Mouse (Mus musculus): ENCODE measurements around the gene Olfr1532-ps1. TPM values are rescaled to one million over a fixed set of nuclear protein-coding genes. Genes with fewer than 3 reads are reported as not detected.

Gene Olfr1532-ps1
- not detected in 2 replicates for polyA plus RNA-seq (2015; fragmentation: Nextera tagmentation; extraction: Ambion mirVana)

GRCm38 (mm10) chr7:106907676-106908075 lies at the start of gene Olfr1532-ps1:
Gene Olfr1532-ps1 (plus strand): TSS chr7:106908001.

DNA sequence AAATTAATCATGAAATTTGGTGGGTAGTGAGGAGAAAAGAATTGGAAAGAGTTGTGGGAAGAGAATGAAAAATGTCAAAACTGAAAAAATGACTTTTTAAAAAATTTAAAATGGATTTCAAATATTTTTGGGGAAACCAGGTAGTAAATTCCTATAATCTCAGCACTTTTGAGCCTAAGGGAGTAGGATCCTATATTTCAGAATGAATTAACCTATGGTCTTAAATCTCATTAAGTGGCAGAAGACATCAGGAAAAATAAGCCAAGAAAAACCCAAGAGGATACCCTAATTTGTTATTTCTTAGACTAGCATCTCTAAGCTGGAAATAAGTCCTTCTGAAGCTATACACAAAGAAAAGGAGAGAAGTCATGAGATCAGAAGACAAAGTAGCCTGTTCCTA lies 44.9 kb upstream of the Olfr1532-ps1 start, which contains the start of gene Olfr704:
Gene Olfr704, plus strand, starts transcription at position 301 of the 400 bp plus-strand sequence.

GRCm38 (mm10) chr7:106876791-106877190 lies 31.0 kb upstream of the Olfr1532-ps1 start, which contains the start of gene Olfr705:
Gene Olfr705 (minus strand): TSS chr7:106876891.

DNA sequence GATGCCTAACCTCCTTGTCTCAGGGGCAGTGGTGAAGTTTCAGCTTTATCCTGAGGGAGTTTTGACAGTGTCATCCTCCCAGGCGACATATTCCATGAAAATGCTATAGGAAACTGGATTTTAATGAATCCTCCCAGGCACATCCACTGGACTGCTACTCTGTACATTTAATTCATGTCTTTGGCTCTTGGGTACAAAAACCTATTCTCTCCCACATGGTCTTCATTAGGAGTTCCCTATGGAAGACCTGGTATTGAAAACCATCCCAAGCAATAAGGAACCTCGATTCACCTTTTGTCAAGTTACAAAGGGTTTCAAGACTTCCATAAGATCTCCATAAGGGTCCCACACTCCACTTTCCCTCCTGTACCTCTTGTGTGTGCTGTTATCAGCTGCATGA lies 19.7 kb upstream of the Olfr1532-ps1 start, which contains the start of gene Olfr706:
Gene Olfr706, minus strand, starts transcription at position 101 of the 400 bp plus-strand sequence.

GRCm38 (mm10) chr7:106901141-106901540 lies 6.7 kb upstream of the Olfr1532-ps1 start, which contains the start of gene Olfr707:
Gene Olfr707 (minus strand): TSS chr7:106901241.

GRCm38 (mm10) chr7:106932119-106932518 lies 24.3 kb downstream of the Olfr1532-ps1 start, which contains the start of gene Olfr709-ps1:
Gene Olfr709-ps1 (minus strand): TSS chr7:106932219.

DNA sequence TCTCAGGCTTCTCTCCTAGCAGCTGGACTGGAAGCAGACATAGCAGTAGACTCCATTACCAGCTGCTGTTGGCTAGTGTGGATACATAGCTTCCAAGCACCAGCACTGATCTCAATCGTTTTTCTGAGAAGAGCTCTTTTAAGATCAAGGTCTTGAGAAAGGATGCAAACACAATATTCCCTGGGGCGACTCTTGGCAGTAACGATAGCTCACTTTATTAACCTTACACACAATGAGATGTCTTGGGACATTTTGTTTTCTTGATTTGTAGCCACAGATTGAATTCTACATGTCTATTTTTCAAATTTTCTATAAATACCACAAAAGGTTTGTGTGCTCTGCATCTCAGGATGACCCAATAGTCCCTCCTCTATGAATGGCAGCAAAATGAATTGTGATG lies 40.4 kb downstream of the Olfr1532-ps1 start, which contains the start of gene Olfr710:
Gene Olfr710, minus strand, starts transcription at position 101 of the 400 bp plus-strand sequence.

DNA sequence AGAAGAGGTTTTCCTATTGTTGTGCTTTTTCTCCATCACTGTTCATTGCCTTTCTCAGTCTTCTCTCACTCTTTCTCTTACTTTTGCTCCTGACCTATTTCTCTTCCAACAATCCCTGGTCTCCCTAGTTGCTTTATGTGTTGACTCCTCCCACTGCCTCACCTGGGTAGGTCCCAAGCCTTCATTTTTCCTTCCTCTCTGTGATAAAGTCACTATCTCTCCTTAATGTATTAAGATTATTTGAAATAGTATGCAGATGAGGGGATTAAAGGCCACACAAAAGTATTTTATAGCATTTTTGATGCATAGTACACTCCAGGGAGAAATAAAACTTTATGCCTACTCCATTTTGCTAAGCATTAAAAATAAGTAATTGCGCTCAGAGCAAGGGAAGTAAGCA lies 56.0 kb downstream of the Olfr1532-ps1 start, which contains the start of gene Olfr6:
Gene Olfr6, minus strand, starts transcription at position 101 of the 400 bp plus-strand sequence.

Other genes starting within 250 kb of the Olfr1532-ps1 start
- not detected in 2 replicates for gene Olfr693, start 227.4 kb upstream of the Olfr1532-ps1 start, polyA plus RNA-seq (2015; fragmentation: Nextera tagmentation; extraction: Ambion mirVana)
- not detected in 2 replicates for gene Olfr694, start 216.2 kb upstream of the Olfr1532-ps1 start, polyA plus RNA-seq (2015; fragmentation: Nextera tagmentation; extraction: Ambion mirVana)
- not detected in 2 replicates for gene Olfr695, start 191.6 kb upstream of the Olfr1532-ps1 start, polyA plus RNA-seq (2015; fragmentation: Nextera tagmentation; extraction: Ambion mirVana)
- gene Olfr697, start 165.6 kb upstream of the Olfr1532-ps1 start, polyA plus RNA-seq (2015; fragmentation: Nextera tagmentation; extraction: Ambion mirVana), result not detected in 2 replicates
- not detected in 2 replicates for gene Olfr698, start 152.6 kb upstream of the Olfr1532-ps1 start, polyA plus RNA-seq (2015; fragmentation: Nextera tagmentation; extraction: Ambion mirVana)
- gene Olfr699, start 114.8 kb upstream of the Olfr1532-ps1 start, polyA plus RNA-seq (2015; fragmentation: Nextera tagmentation; extraction: Ambion mirVana), result not detected in 2 replicates
- gene Olfr700, start 99.2 kb upstream of the Olfr1532-ps1 start, polyA plus RNA-seq (2015; fragmentation: Nextera tagmentation; extraction: Ambion mirVana), result not detected in 2 replicates
- gene Olfr701, start 93.9 kb upstream of the Olfr1532-ps1 start, polyA plus RNA-seq (2015; fragmentation: Nextera tagmentation; extraction: Ambion mirVana), result not detected in 2 replicates
- gene Olfr702, start 74.1 kb upstream of the Olfr1532-ps1 start, polyA plus RNA-seq (2015; fragmentation: Nextera tagmentation; extraction: Ambion mirVana), result not detected in 2 replicates
- not detected in 2 replicates for gene Olfr703, start 64.6 kb upstream of the Olfr1532-ps1 start, polyA plus RNA-seq (2015; fragmentation: Nextera tagmentation; extraction: Ambion mirVana)
- gene Olfr704, start 44.8 kb upstream of the Olfr1532-ps1 start, polyA plus RNA-seq (2015; fragmentation: Nextera tagmentation; extraction: Ambion mirVana), result not detected in 2 replicates
- not detected in 2 replicates for gene Olfr705, start 31.1 kb upstream of the Olfr1532-ps1 start, polyA plus RNA-seq (2015; fragmentation: Nextera tagmentation; extraction: Ambion mirVana)
- not detected in 2 replicates for gene Olfr706, start 19.8 kb upstream of the Olfr1532-ps1 start, polyA plus RNA-seq (2015; fragmentation: Nextera tagmentation; extraction: Ambion mirVana)
- not detected in 2 replicates for gene Olfr707, start 6.8 kb upstream of the Olfr1532-ps1 start, polyA plus RNA-seq (2015; fragmentation: Nextera tagmentation; extraction: Ambion mirVana)
- not detected in 2 replicates for gene Olfr709-ps1, start 24.2 kb downstream of the Olfr1532-ps1 start, polyA plus RNA-seq (2015; fragmentation: Nextera tagmentation; extraction: Ambion mirVana)
- gene Olfr710, start 40.3 kb downstream of the Olfr1532-ps1 start, polyA plus RNA-seq (2015; fragmentation: Nextera tagmentation; extraction: Ambion mirVana), result not detected in 2 replicates
- gene Olfr6, start 55.9 kb downstream of the Olfr1532-ps1 start, polyA plus RNA-seq (2015; fragmentation: Nextera tagmentation; extraction: Ambion mirVana), result not detected in 2 replicates
- gene Olfr711, start 67.5 kb downstream of the Olfr1532-ps1 start, polyA plus RNA-seq (2015; fragmentation: Nextera tagmentation; extraction: Ambion mirVana), result not detected in 2 replicates
- not detected in 2 replicates for gene Olfr2, start 98.1 kb downstream of the Olfr1532-ps1 start, polyA plus RNA-seq (2015; fragmentation: Nextera tagmentation; extraction: Ambion mirVana)
- gene Olfr713, start 123.2 kb downstream of the Olfr1532-ps1 start, polyA plus RNA-seq (2015; fragmentation: Nextera tagmentation; extraction: Ambion mirVana), result not detected in 2 replicates
- gene Olfr714, start 163.0 kb downstream of the Olfr1532-ps1 start, polyA plus RNA-seq (2015; fragmentation: Nextera tagmentation; extraction: Ambion mirVana), result not detected in 2 replicates
- not detected in 2 replicates for gene Olfr17, start 185.2 kb downstream of the Olfr1532-ps1 start, polyA plus RNA-seq (2015; fragmentation: Nextera tagmentation; extraction: Ambion mirVana)
- gene Olfr715b, start 202.4 kb downstream of the Olfr1532-ps1 start, polyA plus RNA-seq (2015; fragmentation: Nextera tagmentation; extraction: Ambion mirVana), result not detected in 2 replicates
- not detected in 2 replicates for gene Olfr715, start 223.1 kb downstream of the Olfr1532-ps1 start, polyA plus RNA-seq (2015; fragmentation: Nextera tagmentation; extraction: Ambion mirVana)
- gene Olfr716, start 230.3 kb downstream of the Olfr1532-ps1 start, polyA plus RNA-seq (2015; fragmentation: Nextera tagmentation; extraction: Ambion mirVana), result not detected in 2 replicates